Mouse (Mus musculus): Measurements from ENCODE around the gene 2810004N23Rik. TPM values are rescaled to one million over a fixed set of nuclear protein-coding genes. Genes with fewer than 3 reads are reported as not detected.
A peak's percentile ranks its signal among the peaks of the same experiment; 100 is the strongest.
"Not testable (repeated sequence)": the region's sequence is repeated elsewhere in the genome, so short reads cannot be mapped to it uniquely, and the experiment has no call there.

The 2810004N23Rik gene
- total RNA-seq, 2 experiments from 2014 or later: 29.7 to 34.0 TPM

- TF ChIP-seq CTCF (IDR thresholded peaks at IDR 0.05): no peak
- intact Hi-C loops (cut with DNase I): no loop called here
- peak; percentile 45 for DNase-seq
- H3K27ac ChIP-seq: peak overlapping the region; percentile 90
- H3K4me3 ChIP-seq: peak overlapping the region; percentile 33
Measured at GRCm38 (mm10) chr8:124860188-124860587, 2.7 kb downstream of the 2810004N23Rik start.

DNA sequence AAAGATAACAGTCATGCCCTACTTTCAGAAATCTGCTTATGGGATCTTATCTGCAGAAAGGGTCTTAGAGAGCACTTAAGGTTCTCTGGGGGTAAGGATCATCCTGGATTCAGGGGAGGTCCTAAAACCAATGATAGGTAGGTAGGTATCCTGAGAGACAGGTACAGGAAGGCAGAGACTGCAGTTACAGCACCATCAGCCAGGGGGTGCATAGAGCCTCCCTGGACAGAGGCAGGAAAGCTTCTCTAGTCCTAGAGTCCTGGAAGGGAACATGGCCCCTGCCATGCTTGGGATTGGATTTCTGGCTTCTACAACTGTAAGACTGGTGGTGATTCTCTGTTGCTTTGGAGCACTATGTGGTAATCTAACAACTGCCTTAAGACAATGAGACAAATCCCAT is 3.5 kb downstream of the 2810004N23Rik start:
- H3K4me3 ChIP-seq: peak overlapping the region; percentile 37
- DNase-seq: peak; percentile 56
- peak overlapping the region; percentile 90 for H3K27ac ChIP-seq
- TF ChIP-seq CTCF (IDR thresholded peaks at IDR 0.05): peak; percentile 65
- intact Hi-C loops (cut with DNase I): no loop called here

- intact Hi-C loops (cut with DNase I): no loop called here
- TF ChIP-seq CTCF (IDR thresholded peaks at IDR 0.05): no peak
- Histone ChIP-seq H3K27ac (no peak overlapping the region), H3K4me3 (no peak overlapping the region)
- DNase-seq: no peak
Measured at GRCm38 (mm10) chr8:124853511-124853910, 9.4 kb downstream of the 2810004N23Rik start.

- intact Hi-C loops (cut with DNase I): no loop called here
Measured at GRCm38 (mm10) chr8:124845573-124845972, 17.3 kb downstream of the 2810004N23Rik start.

DNA sequence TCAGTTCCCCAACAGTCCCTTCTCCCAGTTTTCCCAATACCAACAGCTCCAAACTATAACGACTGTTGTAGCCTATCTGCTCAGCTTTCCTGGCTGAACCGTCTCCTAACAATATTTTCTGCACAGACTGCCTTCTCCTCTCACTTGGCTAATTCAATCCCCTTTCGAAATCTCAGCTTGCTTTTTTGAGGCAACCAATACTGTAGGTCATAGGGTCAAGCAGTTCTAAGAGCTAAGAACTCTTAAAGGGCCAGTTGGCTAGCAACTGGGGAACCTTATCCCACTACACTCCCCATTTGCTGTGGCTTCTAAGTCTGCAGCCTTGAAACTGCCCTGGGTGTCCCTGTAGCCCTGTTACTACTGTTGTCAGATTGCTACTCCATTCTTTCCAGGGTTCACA is 17.8 kb downstream of the 2810004N23Rik start:
- intact Hi-C loops (cut with DNase I): no loop called here
- Histone ChIP-seq H3K27ac (peak overlapping the region; percentile 77), H3K4me3 (peak overlapping the region; percentile 19)
- TF ChIP-seq CTCF (IDR thresholded peaks at IDR 0.05): no peak
- DNase-seq: no peak

More at GRCm38 (mm10) chr8:124845573-124845972, 17.3 kb downstream of the 2810004N23Rik start:
- peak overlapping the region; percentile 77 for H3K27ac ChIP-seq
- no peak for DNase-seq
- peak overlapping the region; percentile 19 for H3K4me3 ChIP-seq
- no peak for TF ChIP-seq CTCF (IDR thresholded peaks at IDR 0.05)

DNA sequence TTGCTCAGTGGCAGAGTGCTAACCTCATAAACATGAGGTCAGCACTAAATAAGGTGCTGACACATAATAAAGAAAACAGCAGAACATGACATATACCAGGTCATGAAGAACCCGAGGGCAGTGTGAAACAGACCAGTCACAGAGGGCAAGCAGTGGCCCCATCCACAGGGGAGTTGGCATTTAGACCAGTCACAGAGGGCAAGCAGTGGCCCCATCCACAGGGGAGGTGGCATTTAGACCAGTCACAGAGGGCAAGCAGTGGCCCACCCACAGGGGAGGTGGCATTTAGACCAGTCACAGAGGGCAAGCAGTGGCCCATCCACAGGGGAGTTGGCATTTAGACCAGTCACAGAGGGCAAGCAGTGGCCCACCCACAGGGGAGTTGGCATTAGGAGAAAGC is 20.0 kb downstream of the 2810004N23Rik start:
- intact Hi-C loops (cut with DNase I); H3K4me3 ChIP-seq; DNase-seq: not testable (repeated sequence)
- H3K27ac ChIP-seq: peak overlapping the region; percentile 25; the same call in 1 of the 2 replicates

DNA sequence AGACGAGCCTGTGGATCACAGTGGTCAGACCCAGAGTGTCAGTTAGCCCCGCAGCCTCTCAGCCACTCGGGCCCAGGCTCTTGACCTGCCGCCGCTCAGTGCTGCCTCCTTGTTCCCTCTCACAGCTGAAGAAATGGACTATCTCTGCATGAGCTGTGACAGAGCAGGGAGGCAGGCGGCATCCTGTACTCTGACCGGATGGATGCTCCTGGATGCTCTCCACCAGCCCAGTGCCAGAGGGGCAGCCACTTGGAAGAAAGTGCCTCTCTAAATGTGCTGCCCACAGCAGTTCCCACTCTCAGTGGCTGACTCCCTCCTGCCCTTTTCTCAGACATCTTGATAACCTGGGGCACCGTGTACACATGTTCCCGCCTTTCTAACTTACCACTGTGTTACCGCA is 21.1 kb downstream of the 2810004N23Rik start:
- Histone ChIP-seq H3K4me3 (no peak overlapping the region), H3K27ac (no peak overlapping the region)
- TF ChIP-seq CTCF (IDR thresholded peaks at IDR 0.05): no peak
- DNase-seq: no peak
- intact Hi-C loops (cut with DNase I): no loop called here

DNA sequence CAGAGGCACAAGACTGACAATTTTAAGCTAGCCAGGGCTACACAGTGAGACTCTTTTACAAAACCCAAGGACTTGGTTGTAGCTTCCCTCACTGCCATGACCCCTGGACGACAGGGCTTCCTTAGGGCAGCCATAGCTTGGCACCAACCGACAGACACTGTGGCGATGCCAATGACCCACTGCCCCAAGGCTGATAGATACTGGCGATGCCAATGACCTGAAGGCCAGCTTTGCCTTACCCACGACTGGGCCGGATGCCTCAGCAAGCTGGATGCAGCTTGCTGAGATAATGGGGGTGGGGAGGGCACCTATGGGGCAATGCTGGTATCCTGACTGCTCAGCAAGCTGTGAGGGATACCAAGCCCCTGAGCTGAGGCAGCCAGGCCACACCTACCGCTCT is 22.0 kb downstream of the 2810004N23Rik start:
- no peak for TF ChIP-seq CTCF (IDR thresholded peaks at IDR 0.05)
- Histone ChIP-seq H3K4me3 (no peak overlapping the region), H3K27ac (no peak overlapping the region)
- no peak for DNase-seq
- intact Hi-C loops (cut with DNase I): no loop called here

DNA sequence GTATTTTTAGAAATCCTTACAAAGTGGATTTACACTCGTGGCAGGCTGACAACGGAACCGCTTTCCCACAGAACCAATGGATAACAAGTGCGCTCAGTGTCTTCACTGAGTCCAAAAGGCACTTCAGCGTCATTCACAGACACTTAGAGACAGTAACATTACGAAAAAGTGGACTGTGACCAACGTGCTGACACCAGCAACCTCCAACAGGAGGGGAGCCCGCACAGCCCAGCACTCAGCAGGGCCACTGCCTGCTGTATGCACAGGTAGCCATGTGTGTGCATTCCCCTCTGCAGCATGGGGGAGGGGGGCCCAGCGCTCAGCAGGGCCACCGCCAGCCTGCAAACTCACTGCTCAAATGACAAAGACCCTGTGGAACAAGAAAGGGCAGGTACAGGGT is 23.5 kb downstream of the 2810004N23Rik start:
- TF ChIP-seq CTCF (IDR thresholded peaks at IDR 0.05): no peak
- intact Hi-C loops (cut with DNase I): no loop called here
- DNase-seq: no peak
- no peak overlapping the region for H3K4me3 ChIP-seq
- no peak overlapping the region for H3K27ac ChIP-seq

- no peak for DNase-seq
- intact Hi-C loops (cut with DNase I): no loop called here
- no peak overlapping the region for H3K27ac ChIP-seq
- H3K4me3 ChIP-seq: no peak overlapping the region
- no peak for TF ChIP-seq CTCF (IDR thresholded peaks at IDR 0.05)
Measured at GRCm38 (mm10) chr8:124837956-124838355, 25.0 kb downstream of the 2810004N23Rik start.

DNA sequence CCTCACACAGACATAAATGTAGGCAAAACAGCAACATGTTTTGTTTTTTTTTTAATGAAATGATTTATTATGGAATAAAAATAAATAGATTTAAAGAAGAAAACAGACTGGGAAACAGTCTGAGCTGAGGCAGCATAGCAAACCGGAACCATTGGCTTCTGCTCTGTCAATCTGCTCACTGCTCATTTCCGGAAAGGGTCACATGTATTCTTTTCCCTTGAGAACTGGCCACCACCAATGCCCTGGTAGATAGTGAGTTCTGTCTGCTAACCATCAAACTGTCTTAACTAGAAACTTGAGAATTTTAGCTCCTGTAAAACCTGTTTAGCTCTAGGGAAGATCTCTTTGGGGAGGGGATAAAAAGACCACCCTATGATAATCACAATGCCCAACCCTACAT is 26.0 kb downstream of the 2810004N23Rik start:
- DNase-seq: no peak
- TF ChIP-seq CTCF (IDR thresholded peaks at IDR 0.05): no peak
- no peak overlapping the region for H3K27ac ChIP-seq
- H3K4me3 ChIP-seq: no peak overlapping the region
- intact Hi-C loops (cut with DNase I): no loop called here

- no peak for TF ChIP-seq CTCF (IDR thresholded peaks at IDR 0.05)
- intact Hi-C loops (cut with DNase I): no loop called here
- Histone ChIP-seq H3K27ac (no peak overlapping the region), H3K4me3 (no peak overlapping the region)
- no peak for DNase-seq
Measured at GRCm38 (mm10) chr8:124836273-124836672, 26.6 kb downstream of the 2810004N23Rik start.

DNA sequence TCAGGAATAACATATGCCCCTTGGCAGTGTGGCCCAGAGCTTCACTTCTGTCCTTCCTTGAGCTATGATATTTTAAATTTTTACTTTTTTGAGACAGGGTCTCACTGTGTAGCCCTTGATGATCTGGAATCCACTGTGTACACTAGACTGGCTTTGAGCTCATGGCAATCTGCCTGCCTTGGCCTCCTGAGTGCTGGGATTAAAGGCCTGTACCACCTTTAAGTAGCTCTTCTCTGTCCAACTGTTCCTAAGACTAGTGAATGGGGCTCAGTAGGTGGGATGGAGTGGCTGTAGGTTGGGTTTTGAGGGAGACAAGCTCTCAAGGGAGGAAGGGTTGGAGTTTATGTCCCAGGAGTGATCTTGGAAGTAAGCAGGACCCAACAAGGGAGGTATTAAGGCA is 27.1 kb downstream of the 2810004N23Rik start:
- H3K27ac ChIP-seq: no peak overlapping the region
- no peak overlapping the region for H3K4me3 ChIP-seq
- no peak for DNase-seq
- TF ChIP-seq CTCF (IDR thresholded peaks at IDR 0.05): no peak
- intact Hi-C loops (cut with DNase I): no loop called here

DNA sequence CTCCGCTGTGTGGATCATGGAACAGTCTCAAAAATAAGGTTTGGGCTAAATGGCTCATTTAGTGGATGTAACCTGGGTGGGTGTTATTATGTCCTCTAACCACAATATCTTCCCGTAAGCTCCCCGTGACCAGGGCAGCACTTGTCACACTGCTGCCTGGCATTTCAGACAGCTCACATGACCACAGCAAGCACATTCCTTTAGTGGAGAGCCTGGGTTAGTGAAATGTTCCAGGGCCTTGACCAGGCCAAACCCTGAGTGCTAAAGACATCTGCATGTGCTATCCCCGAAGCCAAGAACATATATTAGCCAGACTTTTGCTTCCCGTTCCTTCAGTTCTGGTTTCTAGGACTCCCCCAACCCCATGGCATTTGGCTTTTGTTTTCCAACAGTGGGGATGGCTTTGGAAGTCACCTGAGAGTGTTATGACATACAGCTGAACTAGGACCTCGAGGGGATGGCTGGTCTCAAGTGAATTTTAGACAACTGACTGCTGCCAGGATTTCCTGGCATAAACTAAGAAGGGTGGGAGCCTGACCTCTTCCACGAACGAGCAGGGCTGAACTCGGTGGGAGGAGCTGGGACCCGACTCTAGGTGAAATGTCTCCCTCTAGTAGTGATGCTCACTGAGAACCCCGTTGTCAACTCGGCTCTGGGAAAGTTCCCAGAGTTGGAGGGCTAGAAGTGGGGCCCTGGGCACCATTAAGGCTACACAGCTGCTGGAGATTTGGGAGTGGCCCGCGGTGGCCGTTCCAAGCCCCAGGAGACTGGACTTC is 29.3 kb downstream of the 2810004N23Rik start:
- no peak for DNase-seq
- peak overlapping the region; percentile 3 for H3K4me3 ChIP-seq
- H3K27ac ChIP-seq: no peak overlapping the region; the same call in 1 of the 2 replicates
- no peak for TF ChIP-seq CTCF (IDR thresholded peaks at IDR 0.05)
- intact Hi-C loops (cut with DNase I): no loop called here
